Mouse (Mus musculus) small intestine, adult 2 months (tissue): Measurements from ENCODE around the gene Prmt9.

ENCODE experiments used
- CTCF ChIP-seq: fragments of 200-500 bp; IDR thresholded peaks from 2 replicates; pipeline ENCODE4 v1.5.1; 2012; ENCODE audit warnings: low read depth, mild to moderate bottlenecking, control low read depth, inconsistent platforms, low read length, moderate library complexity, mixed read lengths; ENCODE audit not compliant: insufficient replicate concordance, insufficient read length; ENCODE audit errors: extremely low read depth
- POLR2A ChIP-seq: fragments of 200-500 bp; IDR thresholded peaks from 2 replicates; pipeline ENCODE4 v1.6.1; 2012; ENCODE audit warnings: low read depth, mild to moderate bottlenecking, control low read depth, inconsistent platforms, low read length, moderate library complexity

DNA sequence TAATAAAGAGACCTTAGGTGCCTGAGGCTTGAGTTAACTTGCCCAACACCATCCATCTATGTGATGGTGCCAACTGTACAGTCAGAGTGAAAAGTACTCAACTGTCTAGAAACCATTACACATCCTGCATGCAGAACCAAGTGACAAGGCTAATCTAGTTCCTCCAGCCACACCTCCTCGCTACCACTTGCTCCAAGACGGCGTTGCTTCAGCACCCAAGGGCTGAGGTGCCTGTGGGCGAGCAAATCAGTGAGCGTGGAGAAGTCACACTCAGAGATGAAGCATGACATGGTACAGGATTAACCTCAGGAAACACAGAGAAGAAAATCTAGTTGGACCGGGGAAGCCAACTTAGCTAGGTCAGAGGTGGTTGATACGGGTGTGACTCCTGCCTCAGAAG, 40.2 kb upstream of the Prmt9 start:
- TF ChIP-seq CTCF (no peak), POLR2A (no peak)
